Mouse (Mus musculus): ENCODE measurements around the gene Gsap. TPM values are rescaled to one million over a fixed set of nuclear protein-coding genes. Genes with fewer than 3 reads are reported as not detected.
"Not testable (repeated sequence)": the region's sequence is repeated elsewhere in the genome, so short reads cannot be mapped to it uniquely, and the experiment has no call there.

The Gsap gene
- polyA plus RNA-seq, 1 experiment from 2014 or later: 0.81 TPM

DNA sequence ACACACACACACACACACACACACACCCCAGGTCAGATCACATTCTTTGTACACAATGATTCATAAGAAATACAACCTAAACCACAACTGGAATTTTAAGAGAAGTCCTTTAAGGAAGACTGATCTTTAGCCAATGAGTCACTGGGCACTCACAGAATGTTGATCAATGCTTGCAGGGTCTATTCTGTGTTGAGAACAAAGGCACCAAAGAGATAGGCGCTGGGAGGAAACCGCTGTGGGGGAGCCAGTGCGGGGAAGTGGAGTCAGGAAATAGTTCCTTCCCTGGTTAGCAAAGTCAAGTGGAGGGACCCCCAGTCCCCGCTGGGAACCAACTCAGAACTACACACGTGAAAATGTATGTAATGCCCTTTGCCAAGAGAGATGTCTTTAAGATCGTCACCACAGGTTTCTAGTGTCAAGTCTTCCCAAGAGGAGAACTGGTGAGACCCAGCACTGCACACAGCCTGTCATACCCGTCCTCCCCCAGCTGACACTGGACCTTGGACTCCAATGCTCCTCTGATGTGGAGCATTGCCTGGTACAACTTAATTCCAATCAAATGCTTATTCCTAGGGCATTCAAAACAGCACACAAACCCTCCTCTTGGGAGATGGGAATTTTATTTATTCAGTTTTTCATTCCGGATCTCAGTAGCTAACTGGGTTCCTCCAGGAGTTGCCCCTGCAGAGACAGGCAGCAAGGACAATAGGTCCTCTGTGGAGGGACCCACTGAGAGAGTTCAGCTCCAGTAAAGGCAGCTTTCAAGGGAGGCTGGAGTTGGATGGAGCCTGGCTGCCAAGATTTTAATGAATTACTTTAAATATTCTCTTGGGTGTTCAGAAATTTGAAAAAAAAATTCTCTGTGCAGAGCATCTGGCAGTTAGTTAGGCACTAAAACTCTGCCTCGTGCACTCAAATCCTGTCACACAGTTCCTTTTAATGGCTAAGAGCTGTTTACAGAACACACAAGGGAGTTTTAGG is 10.6 kb upstream of the Gsap start:
- no peak for ATAC-seq
- Histone ChIP-seq H3K4me3 (ENCODE audit: low read depth, low read length) (no peak overlapping the region), H3K27me3 (replicated peaks; ENCODE audit: control insufficient read depth, insufficient read depth, low read length) (no peaks in the 10 kb centered on the region), H3K27ac (ENCODE audit: low read depth, low read length) (no peak overlapping the region), H3K36me3 (ENCODE audit: control insufficient read depth, insufficient read depth) (no peaks in the 10 kb centered on the region), H3K9ac (ENCODE audit: low read depth, low read length) (no peak overlapping the region), H3K4me2 (replicated peaks; ENCODE audit: low read depth) (no peak overlapping the region), H3K9me3 (ENCODE audit: control insufficient read depth) (no peaks in the 10 kb centered on the region), H3K4me1 (replicated peaks; ENCODE audit: control insufficient read depth, insufficient read depth, low read length) (no peaks in the 10 kb centered on the region)
- no peak for TF ChIP-seq CTCF (IDR thresholded peaks at IDR 0.05; ENCODE audit: low read depth)
- 34% methylated on average over 9 of the region's 9 CpGs for WGBS

DNA sequence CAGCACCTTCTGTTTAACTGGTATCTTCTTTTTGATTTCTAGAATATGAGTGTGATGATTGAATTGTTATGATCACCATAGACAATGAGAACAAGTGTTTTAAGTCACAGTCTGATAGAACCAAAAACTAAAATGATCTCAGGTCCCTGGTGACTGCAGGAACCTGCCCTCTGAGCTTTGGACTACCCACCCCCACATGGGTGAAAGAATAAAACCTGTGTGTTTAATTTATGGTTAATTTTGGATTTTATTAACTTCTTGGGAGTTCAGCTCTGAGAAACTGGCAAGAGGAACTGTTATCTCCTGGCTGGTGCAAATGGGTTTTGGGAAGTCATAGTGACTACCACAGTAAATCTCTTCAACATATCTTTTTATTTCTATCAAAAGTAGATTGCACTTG is 6.6 kb upstream of the Gsap start:
- Histone ChIP-seq H3K36me3 (ENCODE audit: control insufficient read depth, insufficient read depth) (no peaks in the 10 kb centered on the region), H3K4me1 (replicated peaks; ENCODE audit: control insufficient read depth, insufficient read depth, low read length) (no peaks in the 10 kb centered on the region), H3K9me3 (ENCODE audit: control insufficient read depth) (no peaks in the 10 kb centered on the region), H3K27ac (ENCODE audit: low read depth, low read length) (no peak overlapping the region), H3K27me3 (replicated peaks; ENCODE audit: control insufficient read depth, insufficient read depth, low read length) (no peaks in the 10 kb centered on the region), H3K9ac (ENCODE audit: low read depth, low read length) (no peak overlapping the region), H3K4me3 (ENCODE audit: low read depth, low read length) (no peak overlapping the region), H3K4me2 (replicated peaks; ENCODE audit: low read depth) (no peak overlapping the region)
- no peak for TF ChIP-seq CTCF (IDR thresholded peaks at IDR 0.05; ENCODE audit: low read depth)
- no peak for ATAC-seq

DNA sequence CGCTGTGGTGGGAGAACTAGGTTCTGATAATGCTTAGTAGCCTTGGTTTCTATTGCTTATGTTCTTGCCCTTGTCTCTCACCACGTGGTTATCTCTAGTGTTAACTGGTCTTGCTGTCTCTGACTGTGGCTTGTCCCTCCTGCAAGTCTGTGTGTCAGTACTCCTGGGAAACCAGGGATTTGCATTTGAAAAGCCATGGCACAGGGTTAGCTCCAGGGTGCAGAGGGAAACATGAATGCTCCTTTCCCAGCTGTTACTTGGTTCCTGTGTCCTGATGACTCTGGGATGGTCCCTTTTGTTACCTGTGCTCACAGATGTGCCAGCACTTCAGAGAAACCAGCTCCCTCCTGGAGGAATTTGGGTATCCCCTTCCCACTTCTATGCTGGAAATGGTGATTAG is 3.0 kb upstream of the Gsap start:
- H3K36me3 ChIP-seq (ENCODE audit: control insufficient read depth, insufficient read depth); H3K4me2 ChIP-seq (replicated peaks; ENCODE audit: low read depth); H3K27me3 ChIP-seq (replicated peaks; ENCODE audit: control insufficient read depth, insufficient read depth, low read length); H3K4me3 ChIP-seq (ENCODE audit: low read depth, low read length); ATAC-seq; H3K9me3 ChIP-seq (ENCODE audit: control insufficient read depth); H3K27ac ChIP-seq (ENCODE audit: low read depth, low read length); H3K4me1 ChIP-seq (replicated peaks; ENCODE audit: control insufficient read depth, insufficient read depth, low read length); H3K9ac ChIP-seq (ENCODE audit: low read depth, low read length): not testable (repeated sequence)
- WGBS: 50% methylated on average over 2 of the region's 2 CpGs

DNA sequence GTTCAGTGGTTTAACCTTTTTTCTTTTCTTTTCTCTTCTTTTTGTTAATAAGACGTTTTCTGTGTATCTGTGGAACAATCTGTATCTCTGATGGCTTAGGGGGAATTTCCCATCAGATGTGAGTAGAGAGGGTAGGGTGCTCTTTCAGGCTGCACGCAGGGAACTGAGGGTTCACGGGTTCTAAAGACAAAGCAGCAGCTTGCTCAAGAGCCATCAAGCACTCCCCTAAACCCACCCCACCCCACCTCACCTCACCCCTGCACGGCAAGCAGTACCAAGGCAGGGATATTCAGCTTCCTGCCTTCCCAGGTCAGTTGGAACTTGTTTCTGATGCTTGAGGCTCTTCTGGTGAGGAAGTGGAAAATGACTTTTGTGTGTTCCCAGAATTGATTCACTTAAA is 766 bp downstream of the Gsap start:
- no peaks in the 10 kb centered on the region for H3K36me3 ChIP-seq (ENCODE audit: control insufficient read depth, insufficient read depth)
- H3K27me3 ChIP-seq (replicated peaks; ENCODE audit: control insufficient read depth, insufficient read depth, low read length): no peaks in the 10 kb centered on the region
- H3K9ac ChIP-seq (ENCODE audit: low read depth, low read length): no peak overlapping the region
- H3K4me3 ChIP-seq (ENCODE audit: low read depth, low read length): peak overlapping the region; percentile 64
- H3K9me3 ChIP-seq (ENCODE audit: control insufficient read depth): no peaks in the 10 kb centered on the region
- H3K27ac ChIP-seq (ENCODE audit: low read depth, low read length): no peak overlapping the region
- 24% methylated on average over 4 of the region's 4 CpGs for WGBS
- peak overlapping the region; percentile 95 for H3K4me2 ChIP-seq (replicated peaks; ENCODE audit: low read depth)
- ATAC-seq: no peak
- no peak for TF ChIP-seq CTCF (IDR thresholded peaks at IDR 0.05; ENCODE audit: low read depth)
- peaks cover 3% of the 10 kb centered on the region; the same call in 1 of the 2 replicates for H3K4me1 ChIP-seq (replicated peaks; ENCODE audit: control insufficient read depth, insufficient read depth, low read length)

DNA sequence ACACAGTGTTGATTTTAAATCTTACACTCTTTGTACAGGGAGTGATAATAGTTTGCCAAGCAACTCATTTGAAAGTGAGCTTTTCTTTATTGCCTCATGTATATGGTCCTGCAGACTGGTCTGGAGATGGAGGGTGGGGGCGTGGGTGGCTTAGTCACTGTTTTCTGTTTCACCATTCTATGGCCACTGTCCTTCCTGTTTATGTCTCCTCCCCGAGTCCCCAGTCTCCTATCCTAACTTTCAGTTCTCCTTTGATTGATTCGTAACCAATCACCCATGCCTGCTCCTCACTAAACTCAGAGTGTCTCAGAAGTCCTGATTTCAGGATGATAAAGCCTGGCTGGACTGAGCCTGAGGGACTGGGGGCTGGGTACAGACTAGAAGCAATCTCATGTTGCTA is 2.4 kb downstream of the Gsap start:
- H3K4me3 ChIP-seq (ENCODE audit: low read depth, low read length): no peak overlapping the region
- TF ChIP-seq CTCF (IDR thresholded peaks at IDR 0.05; ENCODE audit: low read depth): no peak
- no peak overlapping the region for H3K27ac ChIP-seq (ENCODE audit: low read depth, low read length)
- H3K36me3 ChIP-seq (ENCODE audit: control insufficient read depth, insufficient read depth): no peaks in the 10 kb centered on the region
- no peaks in the 10 kb centered on the region for H3K9me3 ChIP-seq (ENCODE audit: control insufficient read depth)
- WGBS: 27% methylated on average over 3 of the region's 3 CpGs
- H3K27me3 ChIP-seq (replicated peaks; ENCODE audit: control insufficient read depth, insufficient read depth, low read length): no peaks in the 10 kb centered on the region
- H3K4me1 ChIP-seq (replicated peaks; ENCODE audit: control insufficient read depth, insufficient read depth, low read length): peaks cover 3% of the 10 kb centered on the region; the same call in 1 of the 2 replicates
- H3K9ac ChIP-seq (ENCODE audit: low read depth, low read length): no peak overlapping the region
- no peak for ATAC-seq
- H3K4me2 ChIP-seq (replicated peaks; ENCODE audit: low read depth): no peak overlapping the region

DNA sequence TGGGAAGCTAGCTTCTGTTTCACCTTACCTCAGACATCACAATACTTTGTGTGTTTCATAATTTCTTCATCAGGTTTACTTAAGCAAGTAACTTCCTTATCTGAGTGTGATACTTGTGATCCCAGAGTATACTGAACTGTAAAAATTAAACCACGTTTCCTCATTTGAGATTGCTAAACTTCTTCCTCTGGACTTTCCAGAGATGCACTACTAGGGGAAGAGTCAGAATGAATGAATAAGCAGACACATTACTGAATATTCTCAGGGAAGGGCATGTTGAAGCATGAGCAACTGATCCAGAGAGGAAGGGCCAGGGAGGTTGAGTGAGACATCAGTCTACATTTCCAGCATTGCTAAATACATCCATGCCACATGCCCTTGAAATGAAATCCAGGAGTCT is 3.0 kb downstream of the Gsap start:
- no peaks in the 10 kb centered on the region for H3K27me3 ChIP-seq (replicated peaks; ENCODE audit: control insufficient read depth, insufficient read depth, low read length)
- no peak overlapping the region for H3K4me3 ChIP-seq (ENCODE audit: low read depth, low read length)
- no peaks in the 10 kb centered on the region for H3K36me3 ChIP-seq (ENCODE audit: control insufficient read depth, insufficient read depth)
- ATAC-seq: no peak
- WGBS: 29% methylated on average over 1 of the region's 1 CpGs
- no peaks in the 10 kb centered on the region for H3K9me3 ChIP-seq (ENCODE audit: control insufficient read depth)
- no peak overlapping the region for H3K27ac ChIP-seq (ENCODE audit: low read depth, low read length)
- TF ChIP-seq CTCF (IDR thresholded peaks at IDR 0.05; ENCODE audit: low read depth): no peak
- peaks cover 3% of the 10 kb centered on the region; the same call in 1 of the 2 replicates for H3K4me1 ChIP-seq (replicated peaks; ENCODE audit: control insufficient read depth, insufficient read depth, low read length)
- no peak overlapping the region for H3K4me2 ChIP-seq (replicated peaks; ENCODE audit: low read depth)
- no peak overlapping the region for H3K9ac ChIP-seq (ENCODE audit: low read depth, low read length)
